Comparison of ENCODE assay signal across 8 mouse cellular contexts in the genomic region with DNA sequence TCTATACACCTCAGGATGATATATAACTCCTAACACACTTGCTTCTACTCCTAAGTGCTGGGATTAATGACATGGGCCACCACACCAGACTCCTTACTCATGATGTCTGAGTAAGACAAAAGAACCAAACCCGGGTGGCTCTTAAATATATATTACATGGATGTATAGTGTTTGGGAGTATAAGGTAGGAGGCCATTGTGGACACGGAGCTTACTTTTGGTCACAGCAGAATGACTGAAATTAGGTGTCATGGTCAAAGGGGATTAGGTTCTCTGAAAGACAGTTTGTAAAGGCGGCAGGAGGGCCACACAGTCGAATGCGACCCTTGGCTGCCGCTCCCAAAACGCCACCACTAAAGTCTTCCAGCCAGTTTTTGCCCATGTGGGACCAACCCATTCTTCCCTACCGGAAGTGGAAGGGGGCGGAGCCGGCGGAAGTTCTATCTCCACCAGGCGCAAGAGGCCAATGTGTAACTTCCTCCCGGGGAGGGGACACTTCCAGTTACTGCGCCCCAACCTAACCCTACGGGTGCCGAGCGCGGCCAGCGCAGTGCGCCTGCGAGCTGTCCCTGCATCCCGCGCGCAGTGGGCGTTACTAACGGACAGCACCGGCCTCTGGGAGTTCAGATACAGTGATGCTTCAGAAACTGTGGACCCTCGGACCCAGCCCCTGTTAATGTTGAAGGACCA. TPM values are rescaled to one million over a fixed set of nuclear protein-coding genes. Genes with fewer than 3 reads are reported as not detected.
DNase-seq lines count a peak whose midpoint lies in the region; ATAC-seq and TF ChIP-seq lines count a peak whose summit lies in the region.

No protein-coding gene starts in this region.

- in situ Hi-C loops in ES-E14 (cut with MboI; ENCODE audit: low sequenced_read_pairs in 2 of 2, unreplicated experiment in 2 of 2): no loop called here

- no peak overlapping the region for H3K27ac ChIP-seq in ES-E14 (ENCODE audit: insufficient read depth, low read depth, low read length, poor library complexity, severe bottlenecking)
- no peak overlapping the region for H3K27ac ChIP-seq in cerebellum, adult 2 months (ENCODE audit: insufficient read depth, low read length)
- no peak overlapping the region; the same call in 1 of the 2 replicates for H3K27ac ChIP-seq in forebrain, postnatal 0 days (ENCODE audit: low read depth, low read length)
- no peak overlapping the region for H3K27ac ChIP-seq in lung, embryonic 15.5 days

- no peaks in the 10 kb centered on the region for H3K36me3 ChIP-seq in ES-E14 (ENCODE audit: control insufficient read depth, insufficient read depth, low read length, poor library complexity, severe bottlenecking)
- H3K36me3 ChIP-seq in forebrain, postnatal 0 days (ENCODE audit: insufficient read depth): no peaks in the 10 kb centered on the region
- no peaks in the 10 kb centered on the region for H3K36me3 ChIP-seq in lung, embryonic 15.5 days

- peak overlapping the region; percentile 46 to 81 for H3K4me3 ChIP-seq in ES-E14 (ENCODE audit: insufficient read depth in 1 of 2, low read depth in 1 of 2, low read length in 2 of 2, poor library complexity in 1 of 2, severe bottlenecking in 1 of 2)
- H3K4me3 ChIP-seq in cerebellum, adult 2 months (replicated peaks; ENCODE audit: insufficient read depth, low read depth, low read length): peak overlapping the region; percentile 80
- peak overlapping the region; percentile 51 for H3K4me3 ChIP-seq in forebrain, postnatal 0 days (ENCODE audit: low read depth, low read length)
- peak overlapping the region; percentile 47 for H3K4me3 ChIP-seq in lung, embryonic 15.5 days

- H3K9me3 ChIP-seq in ES-E14 (ENCODE audit: control insufficient read depth, insufficient read depth, low read depth, low read length): no peaks in the 10 kb centered on the region
- no peaks in the 10 kb centered on the region for H3K9me3 ChIP-seq in forebrain, postnatal 0 days (ENCODE audit: low read length)
- H3K9me3 ChIP-seq in lung, embryonic 15.5 days: no peaks in the 10 kb centered on the region

- peak overlapping the region; percentile 68 for H3K4me2 ChIP-seq in forebrain, postnatal 0 days (ENCODE audit: low read depth)
- H3K4me2 ChIP-seq in lung, embryonic 15.5 days: peak overlapping the region; percentile 62

- DNase-seq in ES-E14 (ENCODE audit: low read depth, low spot score): peak; percentile 17
- DNase-seq in cerebellum, adult 2 months: peak; percentile 90 to 97
- peak; percentile 86 for DNase-seq in forebrain, postnatal 0 days
- peak; percentile 89 for DNase-seq in heart, postnatal 4 days
- DNase-seq in layer of hippocampus, adult 8-10 months (ENCODE audit: low spot score in 2 of 2): peak; percentile 92 to 93
- peak; percentile 87 for DNase-seq in ovary, adult 18-20 months (ENCODE audit: low spot score)
- peak; percentile 79 for DNase-seq in thymus, postnatal 0 days (ENCODE audit: low spot score)

- WGBS in cerebellum, adult 2 months: 25% methylated on average over 28 of the region's 28 CpGs
- 20% methylated on average over 28 of the region's 28 CpGs for WGBS in forebrain, postnatal 0 days
- 18% methylated on average over 28 of the region's 28 CpGs for WGBS in lung, embryonic 15.5 days

- TF ChIP-seq CTCF in cerebellum, adult 2 months (IDR thresholded peaks at IDR 0.05; ENCODE audit: borderline replicate concordance, insufficient read depth, low read depth, low read length): no peak
- TF ChIP-seq CTCF in forebrain, postnatal 0 days (IDR thresholded peaks at IDR 0.05; ENCODE audit: low read depth): no peak

- 0 out of 4 replicates have a peak, but pooled peaks cover 0 to 2% of the 10 kb centered on the region in 2 experiments for H3K4me1 ChIP-seq in ES-E14 (ENCODE audit: control insufficient read depth in 2 of 2, insufficient read depth in 2 of 2, low read length in 2 of 2, poor library complexity in 1 of 2)
- peaks cover 5% of the 10 kb centered on the region for H3K4me1 ChIP-seq in cerebellum, adult 2 months (ENCODE audit: control insufficient read depth, insufficient read depth, low read length)
- H3K4me1 ChIP-seq in forebrain, postnatal 0 days (ENCODE audit: insufficient read depth): 0 out of 2 replicates have a peak, but pooled peaks cover 8% of the 10 kb centered on the region
- H3K4me1 ChIP-seq in lung, embryonic 15.5 days: peaks cover 4% of the 10 kb centered on the region

- H3K27me3 ChIP-seq in cerebellum, adult 2 months (ENCODE audit: control insufficient read depth, insufficient read depth, low read length): no peaks in the 10 kb centered on the region
- no peaks in the 10 kb centered on the region for H3K27me3 ChIP-seq in forebrain, postnatal 0 days (ENCODE audit: insufficient read depth, low read length)
- H3K27me3 ChIP-seq in lung, embryonic 15.5 days: no peaks in the 10 kb centered on the region

- ATAC-seq in forebrain, postnatal 0 days: peak; percentile 98
- peak; percentile 97 for ATAC-seq in lung, embryonic 15.5 days (ENCODE audit: borderline replicate concordance, extremely low read depth, low FRiP score, low TSS enrichment)

- peak; percentile 56; the same call in 1 of the 2 replicates for TF ChIP-seq POLR2A in cerebellum, adult 2 months (IDR thresholded peaks at IDR 0.05; ENCODE audit: borderline replicate concordance, insufficient read depth, low read length)

- H3K9ac ChIP-seq in ES-E14 (ENCODE audit: insufficient read depth, low read depth, low read length, poor library complexity, severe bottlenecking): peak overlapping the region; percentile 28; the same call in 1 of the 2 replicates
- peak overlapping the region; percentile 46 for H3K9ac ChIP-seq in forebrain, postnatal 0 days
- H3K9ac ChIP-seq in lung, embryonic 15.5 days: peak overlapping the region; percentile 42

TF ChIP-seq in ES-E14, 5 proteins besides CTCF, POLR2A, EP300 and RAD21:
- 0 out of 2 replicates have a peak, but pooled peaks have one; percentile 63 for TF ChIP-seq HCFC1 (IDR thresholded peaks at IDR 0.05; ENCODE audit: borderline replicate concordance, insufficient read depth, low read length)
- no peak for TF ChIP-seq CHD2 (IDR thresholded peaks at IDR 0.05; ENCODE audit: low read depth, low read length)
TF ChIP-seq in ES-E14: peak in this region for 1.

RNA-seq across cellular contexts. Expression of a gene that starts 25.8 kb away (rescaled TPM):
- total RNA-seq in ES-E14 (2012; rRNA removed): 10.6 and 11.5 TPM in 2 replicates
- polyA plus RNA-seq in cerebellum, adult 2 months (2012; rRNA removed): 12.9 and 13.9 TPM in 2 replicates
- 21.3 and 25.1 TPM in 2 replicates for total RNA-seq in forebrain, postnatal 0 days (2014; rRNA removed)
- polyA plus RNA-seq in forebrain, postnatal 0 days (2015; fragmentation: Nextera tagmentation; extraction: Ambion mirVana): 10.7 and 16.8 TPM in 2 replicates
- 10 to 100 TPM; 14.3 to 15.3 TPM for total RNA-seq in heart, postnatal 4 days (2021)
- total RNA-seq in layer of hippocampus, adult 8-10 months (2022): 10 to 100 TPM; 20.6 to 24.0 (median 21.4) TPM
- polyA plus RNA-seq in lung, embryonic 15.5 days (2015; fragmentation: Nextera tagmentation; extraction: Ambion mirVana): 20.0 and 20.4 TPM in 2 replicates
- polyA plus RNA-seq in thymus, postnatal 0 days (2015; fragmentation: Nextera tagmentation; extraction: Ambion mirVana): 11.9 and 13.4 TPM in 2 replicates

RNA-seq across cellular contexts. Expression of a gene that starts 59.7 kb away (rescaled TPM):
- total RNA-seq in ES-E14 (2012; rRNA removed): 28.1 and 29.7 TPM in 2 replicates
- 40.5 and 40.9 TPM in 2 replicates for polyA plus RNA-seq in cerebellum, adult 2 months (2012; rRNA removed)
- total RNA-seq in forebrain, postnatal 0 days (2014; rRNA removed): 27.5 and 28.0 TPM in 2 replicates
- polyA plus RNA-seq in forebrain, postnatal 0 days (2015; fragmentation: Nextera tagmentation; extraction: Ambion mirVana): 31.7 and 36.8 TPM in 2 replicates
- total RNA-seq in heart, postnatal 4 days (2021): 10 to 100 TPM; 20.0 to 20.7 TPM
- total RNA-seq in layer of hippocampus, adult 8-10 months (2022): 10 to 100 TPM; 41.5 to 49.6 (median 43.1) TPM
- polyA plus RNA-seq in lung, embryonic 15.5 days (2015; fragmentation: Nextera tagmentation; extraction: Ambion mirVana): 33.3 and 36.4 TPM in 2 replicates
- polyA plus RNA-seq in thymus, postnatal 0 days (2015; fragmentation: Nextera tagmentation; extraction: Ambion mirVana): 30.3 and 30.9 TPM in 2 replicates

Comparison
In these comparisons a context has a peak if more than half of its experiments do, and no peak if none do; other contexts are left out.
1. DNase-seq: peak in every context shown above with its lines; median percentile 94 in cerebellum, adult 2 months; 92 in layer of hippocampus, adult 8-10 months; 89 in heart, postnatal 4 days; 87 in ovary, adult 18-20 months; 86 in forebrain, postnatal 0 days; 79 in thymus, postnatal 0 days; 17 in ES-E14.